Mouse (Mus musculus) lung, postnatal 0 days (tissue): Measurements from ENCODE around the gene Nek7. TPM values are rescaled to one million over a fixed set of nuclear protein-coding genes. Genes with fewer than 3 reads are reported as not detected.

Experiments
- ATAC-seq: fragments of 200-750 bp; cut with Nextera tagmentation; 2 replicates; pipeline ENCODE4 v1.8.0; 2017; ENCODE audit warnings: moderate library complexity
- DNase-seq: peaks from one replicate; pipeline ENCODE4 v3.0.0-alpha.2; 2016; ENCODE audit warnings: low spot score
- H3K27ac ChIP-seq: fragments of 300-500 bp; sonication (generic); 2 replicates; pipeline ENCODE4 v1.5.1; 2014; ENCODE audit warnings: antibody characterized with exemption, mild to moderate bottlenecking, low read length, mixed read lengths
- H3K27me3 ChIP-seq: fragments of 300-500 bp; sonication (generic); replicated peaks from 2 replicates; pipeline ENCODE4 v1.6.1; 2014; ENCODE audit warnings: low read length, mixed read lengths; ENCODE audit not compliant: insufficient read depth
- H3K36me3 ChIP-seq: fragments of 300-500 bp; sonication (generic); 2 replicates; pipeline ENCODE4 v1.6.1; 2014; ENCODE audit warnings: low read length, mixed read lengths; ENCODE audit not compliant: insufficient read depth
- H3K4me1 ChIP-seq: fragments of 300-500 bp; sonication (generic); 2 replicates; pipeline ENCODE4 v1.6.1; 2014; ENCODE audit warnings: antibody characterized with exemption, low read depth, low read length, mixed read lengths; ENCODE audit not compliant: insufficient read depth
- H3K4me2 ChIP-seq: fragments of 300-500 bp; sonication (generic); replicated peaks from 2 replicates; pipeline ENCODE4 v1.6.1; 2014; ENCODE audit warnings: low read depth, mild to moderate bottlenecking, low read length, moderate library complexity, mixed read lengths
- H3K4me3 ChIP-seq: fragments of 300-500 bp; sonication (generic); 2 replicates; pipeline ENCODE4 v1.5.1; 2014; ENCODE audit warnings: low read depth, low read length
- H3K9ac ChIP-seq: fragments of 300-500 bp; sonication (generic); replicated peaks from 2 replicates; pipeline ENCODE4 v1.6.1; 2014; ENCODE audit warnings: low read depth, mild to moderate bottlenecking
- H3K9me3 ChIP-seq: fragments of 300-500 bp; sonication (generic); 2 replicates; pipeline ENCODE4 v1.6.1; 2016; ENCODE audit warnings: low read length, mixed read lengths
- CTCF ChIP-seq: IDR thresholded peaks from 2 replicates; pipeline ENCODE4 v1.5.1; 2016; ENCODE audit warnings: antibody characterized with exemption, mild to moderate bottlenecking
- EP300 ChIP-seq: IDR thresholded peaks from 2 replicates; pipeline ENCODE4 v1.6.1; 2016; ENCODE audit warnings: antibody characterized with exemption, mild to moderate bottlenecking, control low read depth
- WGBS: fragments of 180-500 bp; shearing (Covaris S2); extraction: QIAGEN DNeasy Blood & Tissue Kit; methylation state at CpG from one replicate; pipeline ENCODE4 v1.1.7; 2014; 5-methylcytosine and 5-hydroxymethylcytosine counted together
- polyA plus RNA-seq: library from polyadenylated mRNA; unstranded; fragments of >200 nt; fragmentation: Nextera tagmentation; extraction: Ambion mirVana; gene quantifications from 2 replicates; pipeline ENCODE4 v1.2.1, GENCODE M21; 2015

Nek7 gene
- polyA plus RNA-seq, 1 experiment from 2014 or later, result 41.6 TPM

GRCm38 (mm10) chr1:138598087-138598486, 21.9 kb downstream of the Nek7 start:
- no peak overlapping the region for H3K9ac ChIP-seq
- TF ChIP-seq EP300 (no peak), CTCF (no peak)
- H3K4me2 ChIP-seq, result no peak overlapping the region
- DNase-seq, result no peak
- H3K9me3 ChIP-seq, result no peaks in the 10 kb centered on the region
- H3K36me3 ChIP-seq, result no peaks in the 10 kb centered on the region
- ATAC-seq, result no peak
- no peaks in the 10 kb centered on the region for H3K4me1 ChIP-seq
- no peaks in the 10 kb centered on the region for H3K27me3 ChIP-seq
- H3K4me3 ChIP-seq, result no peak overlapping the region
- 88% methylated on average over 11 of the region's 11 CpGs for WGBS
- H3K27ac ChIP-seq, result no peak overlapping the region

GRCm38 (mm10) chr1:138596127-138596706, 23.7 kb downstream of the Nek7 start:
- Histone ChIP-seq H3K4me2 (no peak overlapping the region), H3K9me3 (no peaks in the 10 kb centered on the region), H3K9ac (no peak overlapping the region), H3K4me3 (no peak overlapping the region), H3K27ac (no peak overlapping the region), H3K4me1 (no peaks in the 10 kb centered on the region), H3K36me3 (no peaks in the 10 kb centered on the region), H3K27me3 (no peaks in the 10 kb centered on the region)
- 64% methylated on average over 4 of the region's 4 CpGs for WGBS
- DNase-seq (peak; percentile 8), ATAC-seq (no peak)
- 0 out of 2 replicates have a peak, but pooled peaks have one; percentile 20 for TF ChIP-seq EP300
- no peak for TF ChIP-seq CTCF

GRCm38 (mm10) chr1:138594910-138595309, 25.0 kb downstream of the Nek7 start:
- Histone ChIP-seq H3K4me3 (no peak overlapping the region), H3K9ac (no peak overlapping the region), H3K27ac (no peak overlapping the region), H3K4me1 (no peaks in the 10 kb centered on the region), H3K36me3 (no peaks in the 10 kb centered on the region), H3K9me3 (no peaks in the 10 kb centered on the region), H3K4me2 (no peak overlapping the region), H3K27me3 (no peaks in the 10 kb centered on the region)
- TF ChIP-seq CTCF (no peak), EP300 (no peak)
- DNase-seq (no peak), ATAC-seq (no peak)
- WGBS, result 84% methylated on average over 5 of the region's 5 CpGs

GRCm38 (mm10) chr1:138593922-138594321, 26.0 kb downstream of the Nek7 start:
- H3K9ac ChIP-seq, result no peak overlapping the region
- H3K9me3 ChIP-seq, result no peaks in the 10 kb centered on the region
- H3K4me1 ChIP-seq, result no peaks in the 10 kb centered on the region
- no peak overlapping the region for H3K27ac ChIP-seq
- TF ChIP-seq CTCF, result no peak
- TF ChIP-seq EP300, result no peak
- H3K4me2 ChIP-seq, result no peak overlapping the region
- no peak for ATAC-seq
- H3K27me3 ChIP-seq, result no peaks in the 10 kb centered on the region
- no peaks in the 10 kb centered on the region for H3K36me3 ChIP-seq
- no peak overlapping the region for H3K4me3 ChIP-seq
- 83% methylated on average over 5 of the region's 5 CpGs for WGBS
- DNase-seq, result no peak

GRCm38 (mm10) chr1:138592466-138592865, 27.5 kb downstream of the Nek7 start:
- 77% methylated on average over 4 of the region's 4 CpGs for WGBS
- H3K4me1 ChIP-seq, result no peaks in the 10 kb centered on the region
- no peak overlapping the region for H3K9ac ChIP-seq
- no peak overlapping the region for H3K27ac ChIP-seq
- H3K9me3 ChIP-seq, result no peaks in the 10 kb centered on the region
- ATAC-seq (no peak), DNase-seq (no peak)
- H3K36me3 ChIP-seq, result no peaks in the 10 kb centered on the region
- H3K4me2 ChIP-seq, result no peak overlapping the region
- no peaks in the 10 kb centered on the region for H3K27me3 ChIP-seq
- no peak overlapping the region for H3K4me3 ChIP-seq
- TF ChIP-seq CTCF (no peak), EP300 (no peak)

GRCm38 (mm10) chr1:138590451-138591022, 29.4 kb downstream of the Nek7 start:
- no peaks in the 10 kb centered on the region for H3K9me3 ChIP-seq
- no peak overlapping the region for H3K4me3 ChIP-seq
- TF ChIP-seq CTCF (no peak), EP300 (peak; percentile 72)
- 75% methylated on average over 8 of the region's 8 CpGs for WGBS
- H3K27ac ChIP-seq, result no peak overlapping the region; the same call in 1 of the 2 replicates
- H3K27me3 ChIP-seq, result no peaks in the 10 kb centered on the region
- no peak overlapping the region for H3K9ac ChIP-seq
- peak; percentile 76 for ATAC-seq
- H3K36me3 ChIP-seq, result no peaks in the 10 kb centered on the region
- no peak overlapping the region for H3K4me2 ChIP-seq
- H3K4me1 ChIP-seq, result no peaks in the 10 kb centered on the region; the same call in 1 of the 2 replicates
- DNase-seq, result peak; percentile 48
